Mouse (Mus musculus) adipocyte (in vitro differentiated cells): ENCODE results near the gene Ripor3.
"Not testable (repeated sequence)": the region's sequence is repeated elsewhere in the genome, so short reads cannot be mapped to it uniquely, and the experiment has no call there.

ENCODE experiments used
- DNase-seq: peaks from one replicate; pipeline ENCODE4 v3.0.0-alpha.2; 2016; ENCODE audit warnings: low spot score

Ripor3 gene

DNA sequence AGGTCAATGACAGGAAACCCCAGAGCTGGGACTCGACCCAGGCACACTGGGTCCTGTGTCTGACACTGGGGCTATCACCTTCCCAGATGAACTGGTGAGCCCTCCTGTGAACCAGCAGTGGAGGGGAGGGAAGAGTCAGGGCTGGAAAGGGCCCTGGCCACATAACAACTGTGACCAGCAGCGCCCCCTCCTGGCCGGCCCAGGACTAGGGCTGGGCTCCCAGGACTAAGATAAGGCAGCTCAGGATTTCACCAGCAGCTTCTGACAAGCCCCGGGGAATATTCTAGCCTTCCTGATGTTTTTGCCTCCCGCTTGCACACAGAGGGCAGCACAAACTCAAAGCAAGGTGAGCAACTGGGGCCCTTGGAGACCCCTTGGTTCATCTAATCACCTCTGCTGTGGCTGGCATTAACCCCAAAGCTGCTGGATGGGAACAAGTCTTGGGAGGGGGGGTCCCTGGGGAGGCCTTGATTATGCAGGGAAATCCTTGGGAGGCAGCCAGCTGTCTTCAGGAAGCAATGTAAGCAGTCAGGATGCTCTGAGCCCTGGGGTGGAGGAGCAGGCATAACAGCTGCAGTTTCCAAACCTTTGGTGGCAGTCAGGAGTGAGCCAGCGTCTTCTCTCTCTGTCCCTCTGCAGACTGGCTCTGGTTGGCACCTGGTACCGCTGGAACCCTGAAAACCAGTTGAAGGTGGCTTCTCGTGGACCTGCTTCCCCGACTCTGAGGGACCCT is at the start of gene Ripor3:
Gene Ripor3, minus strand, starts transcription at position 683 of the 733 bp plus-strand sequence.
- peak; percentile 67 for DNase-seq

GRCm38 (mm10) chr2:168059200-168059790 is 48.9 kb upstream of the Ripor3 start:
- DNase-seq = peak; percentile 21

- DNase-seq = peak; percentile 52
Measured at GRCm38 (mm10) chr2:168058488-168059199, 48.2 kb upstream of the Ripor3 start.

DNA sequence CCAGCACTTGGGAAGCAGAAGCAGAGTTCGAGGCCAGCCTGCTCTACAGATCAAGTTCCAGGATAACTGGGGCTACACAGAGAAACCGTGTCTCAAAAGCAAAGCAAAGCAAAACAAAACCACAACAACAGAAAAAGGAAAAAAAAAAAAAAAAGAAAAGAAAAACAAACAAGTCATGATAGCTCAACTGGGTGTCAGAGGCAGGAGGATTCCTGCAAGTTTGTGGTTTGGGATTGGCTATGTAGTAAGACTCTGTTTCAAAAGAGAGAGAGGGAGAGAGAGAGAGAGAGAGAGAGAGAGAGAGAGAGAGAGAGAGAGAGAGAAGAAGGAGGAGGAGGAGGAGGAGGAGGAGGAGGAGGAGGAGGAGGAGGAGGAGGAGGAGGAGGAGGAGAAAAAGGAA is 47.5 kb upstream of the Ripor3 start:
- not testable (repeated sequence) for DNase-seq

- DNase-seq = no peak
Measured at GRCm38 (mm10) chr2:168056666-168056933, 46.2 kb upstream of the Ripor3 start.

DNA sequence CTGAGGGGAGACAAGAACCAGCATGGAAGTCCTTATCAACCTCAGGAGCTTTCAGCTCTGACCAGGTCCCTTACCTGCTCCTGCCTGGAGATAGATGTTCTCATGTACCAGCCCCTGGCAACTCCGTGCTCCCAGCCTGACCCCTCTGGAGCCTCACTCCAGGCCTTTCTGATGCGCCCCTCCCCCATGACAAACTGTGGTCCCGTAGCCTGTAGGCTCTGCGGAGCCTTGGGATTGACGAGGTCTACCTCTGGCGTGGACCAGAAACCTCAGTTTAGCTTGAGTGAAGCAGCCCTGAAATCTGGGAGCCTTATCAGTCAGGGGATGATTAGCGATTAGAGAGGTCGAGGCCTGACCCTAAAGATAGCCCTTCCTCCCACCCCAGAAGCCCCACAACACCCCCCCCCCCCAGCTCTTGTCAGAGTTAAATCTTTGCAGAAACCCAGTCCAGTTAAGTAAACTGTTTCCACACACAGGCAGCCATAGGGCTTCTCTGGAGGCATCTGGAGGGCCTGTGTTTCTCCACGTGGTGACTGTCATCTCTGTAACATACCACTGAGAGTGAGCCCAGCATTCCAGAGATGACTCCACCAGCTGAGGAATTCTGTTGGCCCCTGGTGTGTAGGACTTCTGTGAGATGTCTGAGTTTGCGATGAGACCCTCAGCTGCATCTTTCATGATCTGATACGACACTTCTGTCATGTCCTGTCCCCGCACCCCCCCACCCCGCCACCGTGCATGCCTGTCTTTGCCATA is 45.7 kb upstream of the Ripor3 start:
- no peak for DNase-seq

GRCm38 (mm10) chr2:168054142-168054541 is 43.7 kb upstream of the Ripor3 start:
- no peak for DNase-seq

DNA sequence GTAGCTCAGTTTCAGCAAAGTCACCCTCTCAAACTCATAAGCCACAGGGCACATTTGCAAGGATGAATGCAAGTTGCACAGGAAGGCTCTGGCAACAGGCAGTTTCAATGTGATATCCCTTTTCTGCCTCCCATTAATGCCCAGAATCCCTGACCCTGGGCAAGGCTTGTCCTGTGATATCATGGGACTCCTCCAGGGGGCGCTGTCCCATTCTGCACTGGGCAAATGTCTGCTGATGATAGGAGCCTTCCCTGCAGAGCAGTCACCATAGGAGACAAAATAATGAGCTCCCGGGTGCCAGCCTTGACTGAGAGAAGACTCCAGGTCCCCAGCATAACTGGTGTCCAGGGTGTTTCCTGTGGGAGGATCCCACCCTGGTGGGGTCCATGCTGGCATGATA is 42.3 kb upstream of the Ripor3 start:
- peak; percentile 65 for DNase-seq

- peak; percentile 71 for DNase-seq
Measured at GRCm38 (mm10) chr2:168052156-168052555, 41.7 kb upstream of the Ripor3 start.

- no peak for DNase-seq
Measured at GRCm38 (mm10) chr2:168050000-168050942, 39.9 kb upstream of the Ripor3 start.

DNA sequence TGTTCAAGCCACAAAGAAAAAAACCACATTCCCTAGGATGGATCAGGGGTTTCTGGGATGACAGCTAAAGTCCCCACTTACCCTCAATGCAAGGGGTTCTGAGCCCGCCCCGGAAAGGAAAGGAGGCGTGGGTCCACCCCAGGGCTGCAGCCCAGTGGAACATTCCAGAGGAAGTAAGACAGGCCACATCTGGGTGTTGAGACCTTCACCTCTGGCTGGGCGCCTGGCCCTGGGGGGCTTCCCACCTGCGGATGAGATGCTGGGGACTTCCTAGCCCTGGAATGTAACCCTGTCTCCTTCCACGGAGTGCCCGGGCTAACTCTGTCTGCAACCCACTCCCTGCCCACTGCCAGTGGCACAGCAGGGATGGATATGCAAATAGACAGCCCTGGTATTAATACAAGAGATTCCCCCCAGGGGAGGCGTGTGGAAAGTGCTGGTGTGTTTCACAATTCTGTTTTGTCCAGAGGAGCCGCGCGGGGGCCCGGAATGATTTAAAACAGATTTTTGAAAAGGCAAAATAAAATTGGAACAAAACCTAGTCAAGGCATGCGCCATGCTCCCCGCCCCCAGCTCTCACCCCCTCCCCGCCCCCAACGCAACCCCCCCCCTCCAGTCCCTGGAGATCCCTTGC is 38.7 kb upstream of the Ripor3 start:
- peak; percentile 28 for DNase-seq

DNA sequence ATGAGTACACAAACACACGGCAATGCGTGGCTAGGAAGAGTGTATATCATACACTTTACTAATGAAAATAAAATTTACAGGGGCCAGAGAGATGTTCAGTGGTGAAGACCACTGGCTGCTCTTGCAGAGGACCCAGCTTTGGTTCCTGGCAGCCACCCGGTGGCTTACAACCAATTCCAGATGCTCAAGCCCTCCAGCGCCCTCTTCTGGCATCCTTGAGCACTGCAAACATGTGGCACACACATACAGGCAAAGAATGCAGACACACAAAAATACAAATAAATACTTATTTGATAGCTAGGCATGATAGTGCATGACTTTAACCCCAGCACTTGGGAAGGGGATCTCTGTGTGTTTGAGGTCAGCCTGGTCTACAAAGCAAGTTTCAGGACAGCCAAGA is 36.0 kb upstream of the Ripor3 start:
- no peak for DNase-seq

GRCm38 (mm10) chr2:168045771-168046170 is 35.4 kb upstream of the Ripor3 start:
- no peak for DNase-seq

GRCm38 (mm10) chr2:168045357-168045756 is 34.9 kb upstream of the Ripor3 start:
- DNase-seq = no peak

DNA sequence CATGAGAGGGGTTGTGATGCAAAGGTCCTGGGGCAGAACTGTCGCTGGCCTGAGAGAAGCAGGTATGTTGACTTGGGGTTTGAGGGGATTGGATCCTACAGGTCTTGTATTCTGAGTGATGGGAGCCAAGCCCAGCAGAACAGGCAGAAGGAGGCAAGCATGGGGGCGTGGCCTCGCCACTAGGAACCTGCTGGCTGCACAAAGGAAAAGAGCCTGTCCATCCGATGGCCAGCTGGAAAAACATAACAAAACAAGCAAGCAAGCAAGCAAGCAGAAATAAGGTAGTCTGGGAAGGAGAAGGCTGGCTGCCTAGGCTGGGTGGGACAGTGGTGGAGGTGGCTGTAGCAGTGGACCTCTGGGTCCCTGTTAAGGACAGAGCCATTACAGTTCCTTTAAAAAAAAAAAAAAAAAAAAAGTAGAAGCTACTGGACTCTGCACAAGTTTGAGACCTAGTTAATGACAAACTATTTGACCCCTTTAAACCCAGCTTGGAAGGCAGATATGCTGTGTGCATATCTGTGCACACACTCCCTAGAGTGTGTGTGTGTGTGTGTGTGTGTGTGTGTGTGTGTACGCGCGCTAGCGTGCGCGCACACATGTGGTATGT is 34.4 kb upstream of the Ripor3 start:
- no peak for DNase-seq

DNA sequence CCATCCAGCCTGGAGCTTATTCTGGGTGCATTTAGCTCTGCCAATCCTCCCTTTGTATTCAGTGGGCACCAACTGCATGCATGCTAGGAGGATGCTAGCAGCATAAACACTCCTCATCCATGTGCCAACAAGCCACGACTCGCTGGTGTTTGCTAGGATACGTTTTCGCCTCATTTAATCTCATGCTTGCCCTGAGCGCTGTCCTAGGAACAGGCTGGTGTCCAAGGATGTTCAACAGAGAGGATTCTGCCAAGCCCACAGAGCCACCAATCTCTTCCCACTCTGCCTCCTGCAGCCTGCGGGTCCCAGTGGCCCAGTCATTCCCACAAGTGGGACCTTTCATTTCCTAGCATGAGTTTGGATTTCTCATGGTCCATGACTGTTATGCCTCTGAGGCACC is 31.6 kb upstream of the Ripor3 start:
- no peak for DNase-seq

- DNase-seq = no peak
Measured at GRCm38 (mm10) chr2:168040751-168041150, 30.3 kb upstream of the Ripor3 start.

GRCm38 (mm10) chr2:168037063-168037462 is 26.6 kb upstream of the Ripor3 start:
- DNase-seq = no peak

DNA sequence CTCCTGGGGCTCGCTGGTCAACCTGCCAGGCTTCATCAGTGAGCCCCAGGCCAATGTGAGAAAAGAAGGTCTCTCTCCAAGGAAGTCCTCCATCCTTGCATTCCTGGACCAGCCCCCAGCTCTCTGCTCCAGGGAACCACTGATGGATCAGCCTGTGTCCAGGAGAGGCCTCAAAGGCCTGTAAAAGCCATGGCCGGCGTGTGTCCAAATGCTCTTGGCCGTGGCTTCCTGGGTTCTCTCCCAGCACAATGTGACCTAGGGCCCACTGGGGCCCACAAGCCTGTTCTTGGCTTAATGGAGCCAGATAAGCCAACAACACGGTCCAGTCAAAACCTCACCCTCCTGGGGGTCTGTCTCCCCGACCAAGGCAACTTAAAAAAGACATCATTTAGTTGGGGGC is 25.5 kb upstream of the Ripor3 start:
- DNase-seq = no peak

GRCm38 (mm10) chr2:168033905-168034304 is 23.5 kb upstream of the Ripor3 start:
- no peak for DNase-seq

DNA sequence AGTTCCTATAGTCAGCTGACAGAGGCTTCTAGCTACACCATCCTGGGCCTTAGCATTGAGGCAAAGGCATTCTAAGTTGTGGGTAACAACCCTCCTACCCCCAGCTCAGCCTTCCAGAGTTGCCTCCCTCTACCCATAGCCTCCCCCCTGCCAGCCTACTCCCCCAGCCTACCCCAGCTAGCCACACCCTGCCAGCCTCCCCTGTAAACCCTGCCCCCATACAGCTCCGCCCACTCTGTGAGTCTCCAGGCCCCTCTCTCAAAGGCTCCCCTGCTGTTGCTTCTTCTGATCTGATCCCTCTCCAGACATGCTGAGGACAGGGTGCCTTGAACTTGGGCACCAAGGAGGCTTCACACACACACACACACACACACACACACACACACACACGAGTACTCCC is 21.4 kb upstream of the Ripor3 start:
- no peak for DNase-seq
